Mouse (Mus musculus): ENCODE data around the gene Ralbp1. TPM values are rescaled to one million over a fixed set of nuclear protein-coding genes. Genes with fewer than 3 reads are reported as not detected.

The Ralbp1 gene
- total and polyA plus RNA-seq, 3 experiments: 53.2 to 69.6 TPM; not detected in 1

- no peaks in the 10 kb centered on the region for H3K79me2 ChIP-seq (ENCODE audit: control insufficient read depth, insufficient read depth, low read length, poor library complexity)
- H3K9ac ChIP-seq (ENCODE audit: control insufficient read depth, low read depth, low read length, poor library complexity, severe bottlenecking): no peak overlapping the region
- H3K36me3 ChIP-seq (ENCODE audit: control insufficient read depth in 1 of 2, insufficient read depth in 2 of 2, low read length in 2 of 2): peaks cover 0 to 2% of the 10 kb centered on the region in 2 experiments; a peak in 1 of 4 replicates
- no peak overlapping the region for H3K4me3 ChIP-seq (ENCODE audit: control insufficient read depth in 1 of 2, insufficient read depth in 1 of 2, low read depth in 2 of 2, low read length in 2 of 2)
- no peak for TF ChIP-seq ZKSCAN1 (IDR thresholded peaks at IDR 0.05; ENCODE audit: low read depth, low read length)
- TF ChIP-seq SIN3A (IDR thresholded peaks at IDR 0.05; ENCODE audit: low read length): no peak
- TF ChIP-seq MYC (IDR thresholded peaks at IDR 0.05; ENCODE audit: low read depth, low read length): no peak
- TF ChIP-seq ELF1 (IDR thresholded peaks at IDR 0.05; ENCODE audit: low read depth, low read length): no peak
- no peak for TF ChIP-seq MAX (IDR thresholded peaks at IDR 0.05; ENCODE audit: low read length)
- H3K4me1 ChIP-seq (ENCODE audit: control insufficient read depth in 1 of 2, insufficient read depth in 2 of 2, low read length in 2 of 2): no peaks in the 10 kb centered on the region
- no peak for DNase-seq (ENCODE audit: low read depth, low spot score)
- H3K27me3 ChIP-seq (ENCODE audit: control insufficient read depth in 1 of 2, insufficient read depth in 2 of 2, low read length in 2 of 2): no peaks in the 10 kb centered on the region
- no peaks in the 10 kb centered on the region for H3K9me3 ChIP-seq (replicated peaks; ENCODE audit: insufficient read depth, low read length)
- H3K27ac ChIP-seq (ENCODE audit: control insufficient read depth, low read depth, low read length): no peak overlapping the region
These were observed 37.7 kb downstream of the Ralbp1 start for GRCm38 (mm10) chr17:65847694-65848449.

- no peak overlapping the region for H3K9ac ChIP-seq (ENCODE audit: control insufficient read depth, low read depth, low read length, poor library complexity, severe bottlenecking)
- no peak for TF ChIP-seq ZKSCAN1 (IDR thresholded peaks at IDR 0.05; ENCODE audit: low read depth, low read length)
- TF ChIP-seq MYB (IDR thresholded peaks at IDR 0.05; ENCODE audit: low read depth, low read length): no peak
- no peak for DNase-seq (ENCODE audit: low read depth, low spot score)
- H3K79me2 ChIP-seq (ENCODE audit: control insufficient read depth, insufficient read depth, low read length, poor library complexity): no peaks in the 10 kb centered on the region
- no peak overlapping the region for H3K27ac ChIP-seq (ENCODE audit: control insufficient read depth, low read depth, low read length)
- H3K36me3 ChIP-seq (ENCODE audit: control insufficient read depth in 1 of 2, insufficient read depth in 2 of 2, low read length in 2 of 2): peaks cover 0 to 2% of the 10 kb centered on the region in 2 experiments; a peak in 1 of 4 replicates
- no peaks in the 10 kb centered on the region for H3K9me3 ChIP-seq (replicated peaks; ENCODE audit: insufficient read depth, low read length)
- H3K27me3 ChIP-seq (ENCODE audit: control insufficient read depth in 1 of 2, insufficient read depth in 2 of 2, low read length in 2 of 2): no peaks in the 10 kb centered on the region
- H3K4me1 ChIP-seq (ENCODE audit: control insufficient read depth in 1 of 2, insufficient read depth in 2 of 2, low read length in 2 of 2): no peaks in the 10 kb centered on the region
- H3K4me3 ChIP-seq (ENCODE audit: control insufficient read depth in 1 of 2, insufficient read depth in 1 of 2, low read depth in 2 of 2, low read length in 2 of 2): no peak overlapping the region
These were observed 40.2 kb downstream of the Ralbp1 start for GRCm38 (mm10) chr17:65845423-65845822.

DNA sequence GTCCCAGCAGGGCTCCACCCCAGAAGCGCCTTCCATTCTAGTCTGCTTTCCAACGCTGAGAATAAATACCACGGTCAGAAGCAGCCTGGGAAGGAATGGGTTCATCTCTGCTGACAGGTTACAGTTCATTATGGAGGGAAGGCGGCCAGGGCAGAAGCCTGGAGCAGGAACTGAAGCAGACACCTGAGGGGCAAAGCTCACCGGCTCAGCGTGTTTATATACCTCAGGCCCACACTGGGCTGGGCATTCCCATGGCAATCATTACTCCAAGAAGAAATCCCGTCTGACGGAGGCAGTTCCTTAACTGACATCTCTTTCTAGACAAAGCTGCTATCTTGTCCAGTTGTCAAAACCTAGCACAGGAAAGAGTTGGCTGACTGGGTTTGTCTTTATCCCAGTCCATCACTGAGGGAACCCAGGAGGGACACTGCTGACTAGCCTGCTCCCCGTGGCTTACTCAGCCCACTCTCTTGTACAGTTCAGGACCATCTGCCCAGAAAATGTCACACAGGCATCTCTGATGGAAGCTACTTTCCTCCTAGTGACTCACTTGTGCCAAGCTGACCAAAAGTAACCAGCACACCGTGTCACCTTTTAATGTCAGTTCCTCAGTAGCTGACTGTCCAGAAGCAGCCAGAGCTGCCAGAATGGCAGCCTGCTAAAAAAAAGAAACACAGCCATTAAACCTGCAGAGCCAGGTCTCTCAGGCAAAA, 42.8 kb downstream of the Ralbp1 start:
- H3K36me3 ChIP-seq (ENCODE audit: control insufficient read depth in 1 of 2, insufficient read depth in 2 of 2, low read length in 2 of 2): peaks cover 0 to 5% of the 10 kb centered on the region in 2 experiments; a peak in 1 of 4 replicates
- TF ChIP-seq ZMIZ1 (IDR thresholded peaks at IDR 0.05; ENCODE audit: low read depth, low read length) (no peak), HCFC1 (IDR thresholded peaks at IDR 0.05; ENCODE audit: low read depth, low read length) (no peak), RCOR1 (IDR thresholded peaks at IDR 0.05; ENCODE audit: low read depth, low read length) (no peak), TAL1 (IDR thresholded peaks at IDR 0.05; ENCODE audit: low read length) (no peak), RAD21 (IDR thresholded peaks at IDR 0.05; ENCODE audit: low read depth, low read length) (no peak), MXI1 (IDR thresholded peaks at IDR 0.05; ENCODE audit: low read depth, low read length) (no peak), POLR2AphosphoS5 (IDR thresholded peaks at IDR 0.05; ENCODE audit: borderline replicate concordance, low read depth, low read length) (no peak), POLR2A (IDR thresholded peaks at IDR 0.05; ENCODE audit: control insufficient read depth in 1 of 2, insufficient read depth in 1 of 2, low read depth in 1 of 2, low read length in 2 of 2, poor library complexity in 1 of 2) (no peak), GATA1 (IDR thresholded peaks at IDR 0.05; ENCODE audit: low read depth, low read length) (no peak), ETS1 (IDR thresholded peaks at IDR 0.05; ENCODE audit: low read depth, low read length) (no peak)

More for the DNA sequence above, 42.8 kb downstream of the Ralbp1 start:
- Histone ChIP-seq H3K4me3 (ENCODE audit: control insufficient read depth in 1 of 2, insufficient read depth in 1 of 2, low read depth in 2 of 2, low read length in 2 of 2) (no peak overlapping the region), H3K27ac (ENCODE audit: control insufficient read depth, low read depth, low read length) (no peak overlapping the region), H3K9ac (ENCODE audit: control insufficient read depth, low read depth, low read length, poor library complexity, severe bottlenecking) (no peak overlapping the region), H3K27me3 (ENCODE audit: control insufficient read depth in 1 of 2, insufficient read depth in 2 of 2, low read length in 2 of 2) (no peaks in the 10 kb centered on the region), H3K4me1 (ENCODE audit: control insufficient read depth in 1 of 2, insufficient read depth in 2 of 2, low read length in 2 of 2) (no peaks in the 10 kb centered on the region), H3K79me2 (ENCODE audit: control insufficient read depth, insufficient read depth, low read length, poor library complexity) (no peaks in the 10 kb centered on the region), H3K9me3 (replicated peaks; ENCODE audit: insufficient read depth, low read length) (no peaks in the 10 kb centered on the region)
- DNase-seq (ENCODE audit: low read depth, low spot score): no peak
